Mouse (Mus musculus) left cerebral cortex, postnatal 4 days (tissue): ENCODE measurements at regions not wholly inside any gene's neighbourhood (a gene's known extent, or its start where the extent isn't known, plus 50 kb on each side); places are given as distances from the start of the nearest gene placed in this dataset.
A peak's percentile ranks its signal among the peaks of the same experiment; 100 is the strongest.

Source experiments
- DNase-seq: peaks from one replicate; pipeline ENCODE4 v3.0.0-alpha.2; 2022
- intact Hi-C: fragments of 180-260 bp; cut with DNase I; formaldehyde crosslinking; loops from one replicate; pipeline ENCODE4 v1.15.1; 2025

GRCm38 (mm10) chr16:19834128-19834527 lies 74.1 kb downstream of the B3gnt5 start:
- intact Hi-C loops = no loop called here
- DNase-seq = no peak

- intact Hi-C loops = no loop called here
- DNase-seq = no peak
These were observed 74.7 kb downstream of the B3gnt5 start for GRCm38 (mm10) chr16:19834750-19835149.

GRCm38 (mm10) chr16:19839831-19840230 lies 79.8 kb downstream of the B3gnt5 start:
- DNase-seq = no peak
- intact Hi-C loops = loop anchor here (10.0 kb wide), 1 partner anchor 115 kb away; no protein-coding TSS in a partner anchor

- intact Hi-C loops = loop anchor here (10.0 kb wide), 1 partner anchor 118 kb away; no protein-coding TSS in a partner anchor
- DNase-seq = no peak
These were observed 82.5 kb downstream of the B3gnt5 start for GRCm38 (mm10) chr16:19842346-19843025.

- intact Hi-C loops = loop anchor here (10.0 kb wide), 1 partner anchor 119 kb away; no protein-coding TSS in a partner anchor
- DNase-seq = no peak
These were observed 83.7 kb downstream of the B3gnt5 start for GRCm38 (mm10) chr16:19843738-19844137.

DNA sequence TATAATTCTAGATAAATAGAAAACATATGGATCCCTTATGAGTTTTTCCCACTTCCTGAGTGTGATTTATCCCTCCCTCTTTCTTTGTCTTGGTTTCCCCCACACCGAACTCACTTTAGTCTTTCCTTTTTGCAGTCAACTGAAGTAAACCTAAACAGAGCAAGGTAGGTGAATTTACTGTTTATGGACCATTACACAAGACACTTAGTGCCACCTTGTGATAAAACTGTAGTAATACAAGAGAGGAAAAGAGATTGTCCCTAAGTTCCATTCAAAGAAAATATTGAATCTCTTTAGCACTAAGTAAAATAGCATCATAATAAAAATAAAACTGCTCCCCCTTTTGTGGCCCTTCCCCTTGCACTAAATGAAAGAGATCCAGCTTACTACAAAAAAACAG lies 88.4 kb downstream of the B3gnt5 start:
- DNase-seq = no peak
- intact Hi-C loops = loop anchor here (10.0 kb wide), 1 partner anchor 124 kb away; no protein-coding TSS in a partner anchor

- intact Hi-C loops = no loop called here
These were observed 105.3 kb downstream of the B3gnt5 start for GRCm38 (mm10) chr16:19865306-19865705.

DNA sequence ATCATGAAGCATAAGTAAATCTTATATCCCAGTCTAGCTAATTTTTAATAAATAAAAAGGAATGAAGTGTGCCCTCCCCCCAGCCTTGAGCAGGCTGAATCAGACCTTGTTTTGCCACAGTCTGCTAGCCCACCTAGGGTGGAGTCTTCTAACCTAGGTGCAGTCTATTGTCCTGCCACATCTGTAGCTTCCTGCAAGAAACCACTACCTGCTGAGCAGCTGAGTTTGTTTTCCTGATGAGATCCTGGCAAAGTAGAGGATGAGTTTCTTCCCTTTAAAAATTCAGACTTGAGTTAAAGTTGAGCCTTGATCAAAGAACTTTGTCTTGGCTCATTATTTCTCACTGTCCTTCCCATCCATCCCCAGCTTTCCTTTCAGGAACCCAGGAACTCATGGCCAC lies 105.9 kb downstream of the B3gnt5 start:
- intact Hi-C loops = no loop called here
- DNase-seq = no peak

More at GRCm38 (mm10) chr16:19865306-19865705, 105.3 kb downstream of the B3gnt5 start:
- no peak for DNase-seq

GRCm38 (mm10) chr16:19869425-19869824 lies 109.4 kb downstream of the B3gnt5 start:
- no peak for DNase-seq
- intact Hi-C loops = no loop called here

GRCm38 (mm10) chr16:19876861-19877554 lies 105.8 kb downstream of the Klhl6 start:
- intact Hi-C loops = no loop called here

GRCm38 (mm10) chr16:19882961-19883360 lies 99.9 kb downstream of the Klhl6 start:
- intact Hi-C loops = no loop called here
- no peak for DNase-seq

More at GRCm38 (mm10) chr16:19876861-19877554, 105.8 kb downstream of the Klhl6 start:
- peak; percentile 64 for DNase-seq

GRCm38 (mm10) chr16:19883776-19884513 lies 98.9 kb downstream of the Klhl6 start:
- intact Hi-C loops = no loop called here
- DNase-seq = no peak

- no peak for DNase-seq
- intact Hi-C loops = no loop called here
These were observed 98.3 kb downstream of the Klhl6 start for GRCm38 (mm10) chr16:19884535-19884934.

- intact Hi-C loops = no loop called here
- no peak for DNase-seq
These were observed 96.2 kb downstream of the Klhl6 start for GRCm38 (mm10) chr16:19886596-19886995.

- intact Hi-C loops = no loop called here
- DNase-seq = no peak
These were observed 93.3 kb downstream of the Klhl6 start for GRCm38 (mm10) chr16:19889576-19889975.

DNA sequence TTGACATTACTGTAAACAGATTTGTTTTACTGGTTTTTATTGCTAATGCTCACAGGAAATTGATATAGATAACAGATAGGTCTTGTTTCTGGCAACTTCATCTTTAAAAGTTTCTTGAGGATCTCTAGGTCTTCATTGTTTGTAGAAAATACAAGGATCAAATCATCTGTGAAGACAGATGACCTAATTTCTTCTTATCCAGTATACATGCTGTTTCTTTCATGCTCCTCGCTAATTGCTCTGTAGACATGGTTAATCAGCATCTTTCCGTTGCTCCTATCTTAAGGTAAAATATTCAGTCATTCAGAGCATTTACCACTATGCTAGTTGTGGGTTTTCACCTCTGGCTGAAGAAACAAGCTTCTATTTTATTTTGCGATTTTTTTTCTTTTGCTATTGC lies 91.4 kb downstream of the Klhl6 start:
- intact Hi-C loops = no loop called here
- DNase-seq = no peak

DNA sequence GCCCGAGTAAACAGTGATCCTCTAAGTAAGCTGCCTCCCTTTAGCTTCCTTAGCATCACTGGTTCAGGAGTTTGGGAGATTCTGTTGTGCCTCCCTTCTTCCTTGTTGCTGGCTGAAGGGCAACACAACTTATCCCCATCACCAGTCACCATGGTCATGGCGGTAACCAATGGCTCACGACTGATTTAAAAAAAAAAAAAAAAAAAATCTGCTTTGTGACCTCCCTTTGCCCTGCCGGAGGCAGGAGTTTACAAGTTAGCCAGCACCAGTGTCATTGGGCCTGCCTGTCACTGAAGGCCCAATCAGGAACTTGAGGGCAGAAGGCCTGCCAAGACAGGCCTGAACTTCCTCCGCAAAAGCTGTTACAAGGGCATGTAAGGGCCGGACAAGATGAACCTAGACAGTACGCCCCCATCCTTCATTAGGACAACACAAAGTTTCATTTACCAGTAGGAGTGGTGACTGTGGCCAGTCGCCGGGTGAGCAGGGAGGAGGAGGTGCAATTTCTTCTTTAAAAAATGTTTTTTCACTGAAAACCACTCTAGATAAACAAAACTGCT lies 88.3 kb downstream of the Klhl6 start:
- intact Hi-C loops = no loop called here
- no peak for DNase-seq
